Mouse (Mus musculus): ENCODE results near the gene Cpne5.
"Not testable (repeated sequence)": the region's sequence is repeated elsewhere in the genome, so short reads cannot be mapped to it uniquely, and the experiment has no call there.

Gene Cpne5

DNA sequence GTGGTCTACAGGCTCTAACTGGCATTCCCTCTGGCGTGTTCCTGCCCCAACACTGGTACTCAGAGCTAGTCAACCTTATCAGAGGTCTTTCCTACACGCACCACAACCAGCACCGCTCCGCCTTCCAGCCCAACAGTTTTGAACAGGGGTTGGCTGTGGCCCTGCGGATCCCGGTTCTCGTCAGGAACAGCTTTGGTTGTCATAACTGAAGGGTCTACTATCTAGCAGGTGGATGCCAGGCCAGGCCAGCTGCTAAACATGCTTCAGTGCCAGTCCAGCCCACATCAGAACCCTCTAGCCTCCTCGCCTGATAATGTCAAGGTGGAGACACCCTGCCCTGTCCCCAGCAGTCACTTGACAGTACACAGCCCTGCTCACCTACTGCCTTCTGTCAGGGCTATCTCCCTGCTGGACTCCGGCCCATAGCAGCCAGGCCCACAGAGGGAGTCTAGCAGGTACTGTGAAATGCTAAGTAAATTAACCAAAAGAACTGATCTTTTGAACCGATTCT, 19.1 kb upstream of the Cpne5 start:
- no peak for DNase-seq (ENCODE audit: low read depth, low spot score)

DNA sequence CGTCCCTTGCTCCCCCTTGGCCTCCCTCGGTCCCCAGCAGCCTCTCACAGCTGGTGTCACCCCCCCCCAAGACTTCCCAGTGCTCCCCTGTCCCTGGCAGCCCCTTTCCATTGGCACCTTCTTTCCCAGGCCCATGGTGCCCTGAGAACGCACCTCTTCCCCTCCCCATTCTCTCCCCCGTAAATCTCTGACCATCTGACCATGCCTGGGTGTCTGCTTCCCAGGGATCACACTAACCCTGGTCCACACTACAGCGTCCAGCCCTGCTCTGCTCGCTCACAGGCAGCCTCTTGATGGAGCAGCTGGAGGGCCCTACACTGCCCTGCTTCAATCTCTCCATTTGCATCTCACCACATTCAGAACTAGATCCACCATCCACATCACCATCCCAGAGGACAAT, 18.5 kb upstream of the Cpne5 start:
- no peak for DNase-seq (ENCODE audit: low read depth, low spot score)

DNA sequence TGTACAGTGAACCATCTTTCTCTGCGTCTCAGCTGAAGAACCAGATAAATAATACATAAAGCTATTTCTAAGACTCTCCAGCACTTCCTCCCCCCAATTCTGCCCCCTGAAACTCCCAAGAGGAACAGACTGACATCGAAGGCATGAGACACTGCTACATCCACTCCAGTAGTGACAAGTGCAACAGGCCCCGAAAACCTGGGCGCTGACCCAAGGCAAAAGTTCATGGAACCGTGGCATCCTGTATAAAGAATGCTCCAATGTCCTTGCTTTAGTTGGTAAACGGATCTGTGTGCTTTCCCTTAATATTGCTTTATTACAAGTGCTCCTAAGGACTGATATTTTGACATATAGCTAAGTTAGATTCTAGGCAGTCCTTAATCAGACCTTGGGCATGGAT, 16.8 kb upstream of the Cpne5 start:
- not testable (repeated sequence) for DNase-seq (ENCODE audit: low read depth, low spot score)

DNA sequence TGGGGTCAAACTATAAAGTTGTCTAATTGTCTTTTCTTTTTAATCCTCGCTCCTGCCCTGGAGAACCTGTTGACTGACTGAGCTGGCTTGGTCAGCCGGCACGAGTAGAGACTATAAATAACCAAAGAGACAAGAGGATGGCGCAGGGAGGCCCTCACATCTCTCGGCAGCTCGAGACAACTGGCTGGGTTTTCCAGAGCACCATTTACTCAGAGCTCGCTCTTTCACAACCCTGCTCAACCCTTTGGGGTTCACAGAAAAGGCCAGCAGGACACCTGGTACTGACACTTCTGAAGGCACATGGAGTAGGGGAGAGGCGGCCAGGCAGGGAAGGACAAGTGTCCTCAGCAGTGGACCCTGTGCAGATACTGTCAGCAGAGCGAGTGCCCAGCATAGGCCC, 15.7 kb upstream of the Cpne5 start:
- DNase-seq (ENCODE audit: low read depth, low spot score): no peak

DNA sequence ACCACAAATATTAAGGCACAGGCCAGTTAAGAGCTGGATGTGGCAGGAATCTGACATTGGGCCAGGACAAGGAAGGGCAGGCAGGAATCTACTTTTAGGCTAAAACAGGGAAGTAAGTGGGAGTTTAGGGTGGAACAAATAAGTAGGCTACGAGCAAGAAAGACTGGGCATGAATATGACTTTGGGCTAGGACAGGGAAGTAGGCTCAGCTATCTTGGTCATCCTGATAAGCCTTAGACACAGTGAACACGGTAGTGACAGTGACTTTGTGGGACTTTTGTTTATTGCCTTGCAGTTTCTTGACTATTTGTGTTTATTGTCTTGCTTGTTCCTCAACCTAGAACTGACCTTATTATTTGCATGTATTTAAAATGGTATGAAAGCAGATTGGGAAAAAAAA, 15.3 kb upstream of the Cpne5 start:
- DNase-seq (ENCODE audit: low read depth, low spot score): no peak

DNA sequence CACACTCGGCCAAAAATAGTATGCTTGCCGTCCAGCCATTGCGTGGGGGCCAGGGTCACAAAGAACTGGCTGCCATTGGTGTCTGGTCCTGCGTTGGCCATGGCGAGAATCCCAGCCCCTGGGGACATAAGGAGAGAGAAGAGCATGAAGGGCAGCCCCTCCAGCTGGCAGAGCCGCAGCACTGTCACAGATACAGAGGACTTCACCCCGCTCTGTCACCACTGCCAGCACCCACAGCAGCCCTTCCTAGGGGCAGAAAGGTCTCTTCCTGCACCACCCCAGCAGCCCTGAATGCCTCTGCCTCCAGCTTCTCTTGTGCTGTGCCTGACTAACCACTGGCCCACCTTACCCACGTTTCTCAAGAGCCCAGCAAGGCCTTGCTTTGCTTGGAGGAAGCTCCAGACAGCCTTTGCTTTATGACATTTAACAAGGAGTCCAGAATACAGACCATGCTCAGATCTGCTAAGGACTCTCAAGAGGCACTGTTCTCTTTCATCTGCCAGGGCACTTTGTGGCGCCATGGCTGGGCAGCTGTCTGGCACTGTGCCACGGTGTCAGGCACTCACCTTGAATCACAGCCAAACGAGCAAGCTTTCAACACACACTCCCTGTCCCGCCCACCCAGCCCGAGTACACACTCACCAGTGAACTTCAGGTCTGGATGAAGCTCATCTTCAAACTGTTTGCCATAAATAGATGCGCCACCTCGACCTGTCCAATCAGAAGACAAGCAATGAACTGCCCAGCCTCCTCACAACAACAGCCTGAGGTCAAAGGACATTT, 13.8 kb upstream of the Cpne5 start:
- DNase-seq (ENCODE audit: low read depth, low spot score): no peak

DNA sequence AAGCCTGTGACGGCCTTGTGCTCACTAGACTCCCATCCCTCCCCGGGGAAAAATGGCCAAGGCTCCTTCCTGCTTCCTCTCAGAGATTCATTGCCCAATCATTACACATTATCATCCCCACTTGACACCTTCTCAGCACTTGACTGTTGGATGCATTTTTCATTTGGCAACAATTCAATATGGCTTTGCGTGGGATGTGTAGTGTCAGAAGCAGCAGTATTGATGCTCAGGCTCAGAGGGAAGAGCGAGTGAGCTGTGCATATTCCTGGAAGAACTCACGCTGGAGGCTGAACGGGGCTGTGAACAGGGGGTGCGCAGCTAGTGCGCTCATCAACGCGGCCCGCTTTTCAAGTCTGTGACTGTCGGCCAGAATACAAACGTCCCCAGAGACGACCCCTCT, 13.0 kb upstream of the Cpne5 start:
- not testable (repeated sequence) for DNase-seq (ENCODE audit: low read depth, low spot score)

DNA sequence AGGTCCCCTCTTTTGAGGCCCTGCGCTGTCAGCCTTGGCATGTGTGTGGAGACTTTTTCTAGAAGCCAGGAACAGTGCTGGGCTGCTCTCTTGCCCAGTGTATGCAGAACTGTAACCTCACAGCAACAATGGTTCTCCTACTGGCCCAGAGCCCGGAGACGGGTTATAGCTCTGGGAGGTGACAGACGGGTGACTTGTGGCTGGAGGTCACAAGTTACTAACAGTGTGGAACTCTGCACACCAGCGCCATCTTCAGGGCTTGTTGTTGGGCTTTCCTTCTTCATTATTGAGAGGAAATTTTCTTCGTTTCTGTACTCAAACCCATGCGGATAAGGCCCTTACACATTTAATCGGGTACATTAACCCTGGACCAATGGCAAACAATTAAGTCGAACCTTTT, 11.5 kb upstream of the Cpne5 start:
- DNase-seq (ENCODE audit: low read depth, low spot score): no peak

DNA sequence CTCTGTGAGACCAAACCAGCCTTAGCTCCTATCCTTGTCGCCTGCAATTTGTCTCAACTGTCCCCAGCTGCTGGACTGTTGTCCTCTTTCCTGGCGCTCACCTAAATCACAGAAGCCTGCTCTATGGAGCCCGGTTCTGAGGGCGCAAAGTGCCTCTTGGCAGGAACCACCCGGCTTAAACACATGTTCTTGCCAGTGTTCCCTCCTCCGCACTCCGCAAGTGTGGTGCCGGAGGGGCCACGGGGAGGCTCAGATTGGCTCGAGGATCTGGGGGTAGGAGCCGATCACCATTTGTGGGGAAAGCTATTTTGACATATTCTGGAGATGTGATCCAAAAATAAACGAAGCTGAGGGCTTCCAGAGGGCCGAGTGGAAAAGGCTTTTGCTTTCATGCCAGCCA, 9.9 kb upstream of the Cpne5 start:
- no peak for DNase-seq (ENCODE audit: low read depth, low spot score)

DNA sequence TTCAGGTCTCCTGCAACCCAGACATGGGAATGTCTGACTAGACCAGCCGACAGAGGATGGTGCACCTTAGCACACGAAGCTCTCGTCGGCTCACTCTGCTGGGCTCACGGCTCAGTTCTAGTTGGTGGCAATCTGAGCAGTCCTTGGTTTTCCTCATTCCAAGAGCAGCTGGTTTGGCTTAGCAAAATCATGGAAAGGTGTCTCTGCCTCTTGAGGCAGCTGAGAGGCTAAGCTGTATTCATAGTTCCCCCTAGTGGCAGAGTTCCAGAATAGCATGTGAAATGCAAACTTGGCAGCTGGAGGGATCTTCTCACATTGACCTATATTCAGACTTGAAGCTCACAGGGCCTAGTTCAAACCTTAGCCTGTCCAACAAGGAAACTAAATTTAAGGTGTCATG, 8.6 kb upstream of the Cpne5 start:
- peak; percentile 74 for DNase-seq (ENCODE audit: low read depth, low spot score)

DNA sequence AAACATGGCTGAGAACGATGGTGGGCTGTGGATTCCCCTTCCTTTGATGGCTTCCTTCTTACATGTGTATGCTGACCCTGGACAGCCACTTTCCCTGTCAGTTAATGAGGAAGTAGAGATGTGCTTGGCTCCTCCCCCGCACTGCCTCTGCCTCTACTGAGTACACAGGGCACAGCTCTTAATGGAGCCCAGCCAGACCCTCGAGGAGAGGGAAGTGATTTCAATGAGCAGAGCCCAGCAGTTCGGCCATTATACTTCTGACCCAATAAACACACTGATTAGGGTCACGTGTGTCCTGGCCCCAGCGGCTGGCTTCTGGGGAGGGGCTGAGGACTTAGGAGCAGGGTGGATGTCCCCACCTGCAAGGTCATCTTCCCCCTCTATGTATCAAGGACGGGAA, 7.8 kb upstream of the Cpne5 start:
- DNase-seq (ENCODE audit: low read depth, low spot score): no peak

DNA sequence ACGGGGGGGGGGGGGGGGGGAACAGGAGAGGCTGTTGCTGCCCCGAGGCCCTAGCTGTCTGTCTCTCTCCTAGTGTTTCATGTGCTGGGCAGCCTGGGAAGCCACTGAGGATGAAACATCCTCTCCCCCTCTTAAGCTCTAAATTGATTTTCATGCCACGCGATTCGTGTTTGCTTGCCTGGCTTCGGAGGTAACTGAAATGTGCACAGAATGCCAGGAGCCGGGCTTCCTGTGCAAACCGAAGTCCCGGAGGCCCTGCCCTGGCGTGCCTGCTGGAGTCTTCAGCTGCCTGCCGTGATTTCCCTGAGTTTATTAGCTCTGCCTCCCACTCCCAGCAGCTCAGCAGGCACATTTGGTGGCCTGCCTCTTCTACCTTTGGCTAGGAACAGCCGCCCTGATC, 6.9 kb upstream of the Cpne5 start:
- no peak for DNase-seq (ENCODE audit: low read depth, low spot score)

DNA sequence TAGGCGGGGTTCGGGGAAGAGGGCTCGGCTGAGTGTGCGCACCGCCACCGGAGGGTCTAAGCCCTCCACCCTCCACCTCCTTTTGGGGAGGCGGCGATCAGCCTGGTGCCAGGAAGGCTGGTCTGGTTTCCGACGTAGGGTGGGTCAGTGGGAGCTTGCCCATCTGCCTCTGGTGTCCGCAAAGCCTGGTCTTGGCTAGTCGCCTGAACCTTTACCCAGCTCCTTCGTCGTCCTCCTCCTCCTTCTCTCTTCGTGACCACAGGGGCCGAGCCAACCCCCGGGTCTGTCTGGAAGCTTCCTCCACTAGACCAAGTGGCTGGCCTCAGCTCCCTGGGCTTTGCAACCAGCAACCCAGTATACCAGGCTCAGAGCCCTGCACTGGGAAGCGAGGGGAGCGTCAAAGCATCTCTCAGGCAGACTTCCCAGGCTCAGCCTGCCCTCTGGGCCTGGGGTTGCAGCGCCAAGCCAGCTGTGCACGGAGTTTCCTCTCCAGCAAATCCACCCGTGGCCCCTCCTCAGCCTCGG, 516 bp upstream of the Cpne5 start:
- no peak for DNase-seq (ENCODE audit: low read depth, low spot score)

DNA sequence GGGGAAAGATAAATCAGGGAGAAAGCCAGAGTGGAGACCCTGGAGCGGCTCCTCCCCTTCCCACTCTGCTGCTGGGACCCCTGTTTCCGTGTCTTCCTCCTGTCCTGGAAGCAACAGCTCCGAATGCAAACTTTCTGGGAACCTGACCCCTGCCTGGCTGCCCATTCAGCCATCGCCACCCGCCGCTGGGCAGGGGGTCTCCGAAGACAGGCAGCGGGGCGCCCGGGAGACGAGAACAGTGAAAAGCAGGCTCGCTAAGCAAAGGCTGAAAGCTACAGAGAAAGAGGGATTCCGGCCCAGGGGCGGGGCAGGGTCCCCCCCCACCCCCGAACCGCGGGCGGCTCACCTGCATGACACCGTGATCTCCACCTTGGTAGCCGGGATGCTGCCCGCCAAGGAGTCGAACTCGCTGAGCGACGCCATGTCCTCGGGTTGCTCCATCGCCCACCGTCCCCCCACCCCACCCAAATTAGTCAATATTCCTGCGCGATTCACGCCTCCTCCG, 648 bp downstream of the Cpne5 start:
- no peak for DNase-seq (ENCODE audit: low read depth, low spot score)

DNA sequence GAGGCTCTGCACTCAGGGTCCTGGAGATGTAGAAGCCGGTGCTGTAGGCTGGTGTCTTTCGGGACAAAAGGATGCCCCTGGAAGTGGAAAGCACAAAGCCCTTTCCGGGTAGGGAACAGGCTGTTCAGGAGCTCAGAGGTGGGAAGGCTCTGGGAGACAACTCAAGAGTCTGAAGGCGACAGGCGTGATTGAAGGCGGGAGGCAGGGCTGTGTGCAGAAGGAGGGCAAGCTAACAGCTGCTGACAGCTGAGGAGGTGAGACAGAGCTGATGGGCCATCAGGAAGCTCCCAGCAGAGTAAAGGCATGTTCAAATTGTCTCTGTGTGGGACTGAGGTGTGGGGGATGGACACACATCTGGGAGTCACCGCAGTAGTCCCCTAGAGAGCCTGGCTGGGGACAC, 1.9 kb downstream of the Cpne5 start:
- no peak for DNase-seq (ENCODE audit: low read depth, low spot score)

DNA sequence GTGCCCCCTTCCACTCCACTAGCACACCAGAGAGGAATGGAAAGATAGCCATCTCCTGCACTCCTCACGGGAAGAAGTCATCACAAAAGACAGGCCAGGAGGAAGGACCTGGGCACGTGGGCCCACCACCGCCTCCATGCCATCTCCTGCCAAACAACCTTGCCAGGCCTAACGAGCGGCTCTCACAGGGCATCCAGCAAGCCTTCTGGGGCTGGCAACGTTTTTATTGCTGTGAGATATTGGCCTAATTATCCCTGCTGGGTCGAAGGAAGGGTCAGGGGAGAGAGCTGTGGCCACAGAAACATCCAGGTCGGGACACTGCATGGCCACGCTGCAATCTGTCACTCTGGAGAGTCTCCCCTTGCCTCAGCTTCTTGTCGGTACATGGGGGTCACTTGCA, 6.9 kb downstream of the Cpne5 start:
- no peak for DNase-seq (ENCODE audit: low read depth, low spot score)

DNA sequence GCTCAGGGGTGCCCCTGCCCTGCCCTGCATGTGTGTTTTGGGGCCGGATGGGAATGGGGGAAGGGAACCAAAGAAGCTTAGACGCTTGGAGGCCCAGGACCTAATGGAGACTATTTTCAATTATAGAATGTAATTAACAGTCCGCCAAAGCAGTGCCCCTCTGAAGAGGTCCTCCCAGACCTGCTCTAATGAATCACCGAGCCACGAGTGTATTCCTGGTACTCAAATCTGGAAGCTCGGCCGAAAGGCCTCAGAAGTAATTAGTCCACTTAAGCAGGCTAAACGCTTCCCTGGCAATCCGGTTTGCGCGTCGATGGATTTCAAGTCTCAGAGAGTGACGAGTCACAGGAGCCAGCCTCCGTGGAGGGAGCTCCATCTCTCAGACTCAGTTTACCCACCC, 17.3 kb downstream of the Cpne5 start:
- no peak for DNase-seq (ENCODE audit: low read depth, low spot score)

DNA sequence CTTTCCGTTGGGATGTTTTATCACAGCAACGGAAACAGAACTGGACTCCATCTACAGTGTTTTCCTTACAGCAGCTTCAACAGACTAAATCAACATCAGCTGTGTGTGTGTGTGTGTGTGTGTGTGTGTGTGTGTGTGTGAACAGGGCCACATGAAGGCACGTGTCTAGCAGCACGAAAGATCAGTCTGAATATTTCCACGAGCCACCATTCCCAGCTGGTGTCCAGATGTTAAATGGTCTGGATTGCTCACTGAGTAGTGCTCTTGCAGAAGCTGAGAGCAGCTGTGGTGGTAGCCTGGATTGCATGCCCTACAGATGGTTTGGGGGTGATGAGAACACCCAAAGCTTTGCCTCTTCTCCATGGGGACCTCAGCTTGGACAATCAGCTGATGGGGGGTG, 19.9 kb downstream of the Cpne5 start:
- no peak for DNase-seq (ENCODE audit: low read depth, low spot score)

DNA sequence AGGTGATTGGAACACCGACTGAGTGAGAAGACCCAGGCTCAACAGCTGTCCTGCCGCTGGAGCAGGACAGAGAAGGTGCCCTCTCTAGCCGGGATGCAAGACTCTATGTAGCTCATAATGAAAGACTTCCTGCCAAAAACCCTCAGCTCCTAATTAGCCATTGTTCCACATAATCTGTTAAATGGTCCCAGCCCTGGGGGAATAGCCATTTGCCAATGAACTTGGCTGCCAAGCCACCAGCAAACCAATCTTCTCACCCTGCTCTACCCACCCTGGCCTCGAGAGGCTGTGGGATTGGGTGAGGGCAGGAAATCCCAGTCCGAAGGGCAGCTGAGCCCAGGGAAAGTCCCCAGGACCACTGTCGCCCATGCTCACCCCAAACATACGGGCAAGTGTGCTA, 21.9 kb downstream of the Cpne5 start:
- no peak for DNase-seq (ENCODE audit: low read depth, low spot score)

DNA sequence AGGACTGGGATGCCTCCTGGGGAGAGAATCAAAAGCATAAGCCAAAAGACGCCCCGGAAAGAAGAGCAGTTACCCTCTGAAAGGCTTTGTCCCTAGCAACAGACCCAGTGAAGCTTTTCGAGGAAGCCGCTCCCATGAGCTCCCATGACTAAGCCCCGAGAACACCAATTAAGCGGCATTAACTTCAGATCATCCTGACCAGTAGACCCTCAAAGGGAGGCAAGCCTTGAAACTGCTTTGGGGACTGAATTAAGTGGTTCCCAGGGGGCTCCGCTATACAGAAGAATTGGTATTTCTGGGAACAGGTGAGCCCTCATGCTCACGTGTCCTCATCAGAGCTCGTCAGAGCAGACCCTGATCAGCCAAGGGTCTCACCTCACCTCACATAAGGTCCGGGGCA, 23.3 kb downstream of the Cpne5 start:
- DNase-seq (ENCODE audit: low read depth, low spot score): no peak

DNA sequence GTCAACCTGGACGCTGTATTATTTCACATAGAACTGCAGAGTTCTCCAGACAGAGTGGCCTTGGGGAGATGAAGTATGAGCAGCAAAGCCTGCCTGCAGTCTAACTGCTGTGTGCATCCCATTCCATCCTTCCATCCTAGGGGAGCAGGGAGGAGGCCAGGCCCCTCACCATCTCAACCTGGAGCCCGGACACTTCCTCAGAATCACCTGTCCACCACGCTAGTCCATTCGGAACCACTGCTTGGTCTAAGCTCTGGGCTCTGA, 23.8 kb downstream of the Cpne5 start:
- DNase-seq (ENCODE audit: low read depth, low spot score): no peak

DNA sequence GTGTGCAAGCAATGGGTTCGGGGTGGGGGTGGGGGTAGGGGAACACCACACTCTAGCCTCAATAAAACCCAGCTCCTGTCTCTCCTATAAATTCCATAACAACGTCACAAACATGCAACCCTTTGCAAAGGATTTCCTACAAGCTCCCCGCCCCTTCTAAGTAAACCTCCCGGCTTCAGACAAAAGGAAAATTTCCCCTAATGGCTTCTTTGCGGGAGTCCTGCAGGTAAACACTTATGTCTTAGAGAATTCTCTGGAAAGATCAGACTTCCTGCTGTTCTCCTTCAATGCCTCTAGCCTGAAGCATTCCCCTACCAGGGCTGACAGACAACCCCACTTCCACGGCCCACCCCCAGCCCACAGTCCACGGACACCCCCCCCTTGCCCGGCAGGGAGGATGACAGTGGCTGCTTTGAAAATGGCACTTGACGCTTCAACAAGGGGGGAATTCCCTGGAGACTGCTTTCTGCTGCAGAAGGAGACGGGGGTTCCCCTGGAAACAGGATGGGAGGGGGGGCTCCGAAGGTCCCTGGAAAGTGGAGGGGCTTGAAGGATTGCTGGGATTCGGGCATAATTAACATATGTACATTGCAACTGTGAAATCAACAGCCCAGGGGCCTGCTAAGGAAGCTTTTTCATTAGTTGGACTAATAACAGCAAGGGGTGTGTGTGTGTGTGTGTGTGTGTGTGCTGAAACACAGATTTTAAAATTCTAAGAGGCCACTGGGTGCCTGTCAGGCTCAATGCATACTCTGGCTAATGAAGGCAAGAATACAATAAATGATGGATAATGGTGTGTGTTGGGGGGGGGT, 24.4 kb downstream of the Cpne5 start:
- no peak for DNase-seq (ENCODE audit: low read depth, low spot score)

DNA sequence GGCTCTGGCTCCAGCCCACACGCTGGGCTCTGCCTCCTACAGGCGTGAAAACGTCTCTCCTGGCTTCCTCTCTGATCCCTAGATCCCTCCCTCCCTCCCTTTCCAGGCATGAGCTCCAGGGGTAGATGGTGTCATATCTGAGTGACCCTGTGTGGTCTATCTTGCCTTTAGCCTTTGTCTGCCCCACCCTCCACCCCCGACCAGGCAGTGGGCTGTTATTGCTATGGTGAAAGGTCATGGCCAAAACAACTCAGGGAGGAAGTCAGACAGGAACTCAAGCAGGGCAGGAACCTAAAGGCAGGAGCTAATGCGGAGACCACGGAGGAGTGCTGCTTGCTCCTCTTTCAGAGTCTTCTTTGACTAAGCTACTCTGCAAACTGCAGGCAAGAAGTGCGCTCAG, 26.1 kb downstream of the Cpne5 start:
- no peak for DNase-seq (ENCODE audit: low read depth, low spot score)
